Mouse (Mus musculus) cerebellum, adult (tissue): Measurements from ENCODE around the gene Banp.

Experiments
- ATAC-seq: cut with Nextera tagmentation; 2 replicates; pipeline ENCODE4 v1.9.2; 2017; ENCODE audit warnings: mild to moderate bottlenecking, moderate library complexity, mixed read lengths; ENCODE audit not compliant: insufficient number of reproducible peaks, low FRiP score, low TSS enrichment

Banp gene

GRCm38 (mm10) chr8:121949941-121950748 lies 595 bp downstream of the Banp start:
- peak; percentile 92 for ATAC-seq

- peak; percentile 10; the same call in 1 of the 2 replicates for ATAC-seq
Observed at GRCm38 (mm10) chr8:121950749-121951655, 1.5 kb downstream of the Banp start.

- ATAC-seq: no peak
Observed at GRCm38 (mm10) chr8:121951656-121952009, 2.1 kb downstream of the Banp start.

- no peak for ATAC-seq
Observed at GRCm38 (mm10) chr8:121952122-121952521, 2.6 kb downstream of the Banp start.

- no peak for ATAC-seq
Observed at GRCm38 (mm10) chr8:121952800-121953199, 3.2 kb downstream of the Banp start.

GRCm38 (mm10) chr8:121953821-121954545 lies 4.4 kb downstream of the Banp start:
- ATAC-seq: no peak

DNA sequence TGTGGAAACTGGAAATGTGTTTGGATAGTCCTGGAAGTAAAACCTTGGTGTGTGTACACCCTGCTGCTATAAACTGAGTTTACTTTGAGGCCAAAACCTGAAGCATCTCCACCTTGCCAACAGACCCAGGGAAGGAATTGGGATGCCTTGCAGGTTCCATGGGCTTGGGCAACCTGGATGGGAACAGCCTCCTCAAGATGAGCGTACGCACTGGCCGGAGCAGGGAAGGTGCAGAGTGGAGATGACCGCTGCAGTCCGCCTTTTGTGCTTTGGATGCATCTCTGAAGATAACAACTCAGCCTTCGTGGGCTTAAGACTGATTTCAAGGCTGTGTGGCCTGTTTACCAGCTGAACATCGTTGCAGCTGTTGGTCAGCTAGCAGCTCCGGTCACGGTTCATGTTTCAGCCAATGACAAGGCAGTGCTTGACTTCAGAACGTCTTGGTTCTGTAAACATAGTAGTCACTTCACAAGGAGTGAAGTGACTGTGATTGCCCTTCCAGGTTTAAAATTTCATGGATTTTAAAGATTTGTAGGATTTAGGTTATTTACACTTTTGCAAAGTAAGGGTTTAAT lies 5.5 kb downstream of the Banp start:
- ATAC-seq: no peak

DNA sequence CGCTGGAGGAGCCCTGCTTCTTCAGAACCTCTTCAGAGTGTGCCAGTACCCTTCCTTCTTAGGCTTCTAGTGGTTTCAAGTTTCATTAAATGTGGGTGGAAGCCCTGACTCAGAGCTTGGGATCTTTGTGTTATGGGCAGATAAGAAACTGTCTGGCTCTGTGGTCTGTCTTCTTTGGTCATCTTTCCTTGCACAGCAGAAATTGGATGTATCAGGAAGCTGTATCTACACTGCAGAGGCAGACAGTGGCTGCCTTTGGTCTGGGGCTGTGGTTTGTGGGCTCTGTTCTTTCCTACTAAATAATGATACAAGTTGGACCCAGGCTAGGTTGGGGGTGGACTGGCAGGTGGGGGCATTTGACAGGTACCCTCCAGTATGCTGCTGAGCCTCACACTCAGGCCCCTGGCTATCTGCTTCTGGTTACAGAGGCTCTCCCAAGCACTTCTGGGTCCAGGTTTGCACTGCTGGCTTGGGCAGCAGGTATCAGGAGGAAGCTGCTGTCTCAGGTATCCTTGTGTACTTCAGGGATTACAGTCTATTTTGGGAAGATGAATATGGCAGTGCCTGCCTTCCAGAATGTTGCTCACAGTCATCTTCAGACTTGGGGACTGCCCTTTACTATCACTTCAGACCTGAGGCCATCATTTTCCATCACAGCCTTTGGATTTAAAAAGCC lies 6.4 kb downstream of the Banp start:
- no peak for ATAC-seq

- no peak for ATAC-seq
Observed at GRCm38 (mm10) chr8:121958395-121958794, 8.8 kb downstream of the Banp start.

DNA sequence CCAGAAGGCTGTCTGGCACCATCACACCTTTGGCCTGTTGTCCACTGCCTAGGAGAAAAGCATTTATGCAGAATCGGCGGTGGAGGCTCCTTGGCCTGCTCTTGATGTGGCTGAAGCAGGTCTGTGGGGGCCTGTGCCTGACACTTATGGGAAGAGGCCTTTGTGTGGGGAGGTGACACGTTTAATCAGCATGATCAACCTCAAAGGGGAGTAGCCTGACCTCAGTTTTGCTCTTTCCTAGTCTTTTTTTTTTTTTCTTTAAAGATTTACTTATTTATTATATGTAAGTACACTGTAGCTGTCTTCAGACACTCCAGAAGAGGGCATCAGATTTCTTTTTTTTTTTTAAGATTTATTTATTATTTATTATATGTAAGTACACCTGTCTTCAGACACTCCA lies 13.3 kb downstream of the Banp start:
- no peak for ATAC-seq

DNA sequence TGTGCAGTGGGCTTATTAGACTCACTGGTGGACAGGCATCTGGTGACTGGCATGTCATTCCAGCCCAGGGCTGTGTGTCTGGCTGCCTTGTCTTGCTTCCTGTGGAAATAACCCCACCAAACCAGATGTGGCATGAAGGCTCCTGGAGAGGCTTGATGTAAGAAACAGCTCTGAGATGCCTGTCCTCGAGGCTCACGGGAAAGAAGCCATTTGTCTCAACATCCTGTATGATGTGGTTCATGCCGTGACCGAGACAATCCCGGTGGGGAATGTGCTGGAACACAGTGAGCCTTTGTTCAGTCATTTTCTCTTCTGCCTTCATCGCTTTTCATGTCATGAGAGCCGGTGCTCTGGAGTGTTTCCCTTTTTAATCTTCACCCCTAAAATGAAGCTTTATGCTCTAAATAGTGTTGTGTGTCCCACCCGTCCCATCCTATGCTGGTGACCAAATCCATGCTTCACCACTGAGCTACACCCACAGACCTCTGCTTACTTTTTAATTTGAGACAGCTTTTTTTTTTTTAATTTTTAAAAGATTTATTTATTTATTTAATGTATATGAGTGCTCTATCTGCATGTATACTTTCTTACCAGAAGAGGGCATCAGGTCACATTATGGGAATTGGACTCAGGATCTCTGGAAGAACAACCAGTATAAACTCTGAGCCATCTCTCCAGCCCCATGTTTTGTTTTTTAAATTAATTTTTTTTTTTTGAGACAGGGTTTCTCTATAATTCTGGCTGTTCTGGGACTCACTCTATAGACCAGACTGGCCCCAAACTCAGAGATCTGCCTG lies 15.4 kb downstream of the Banp start:
- ATAC-seq: no peak

GRCm38 (mm10) chr8:121966110-121966509 lies 16.6 kb downstream of the Banp start:
- no peak for ATAC-seq

DNA sequence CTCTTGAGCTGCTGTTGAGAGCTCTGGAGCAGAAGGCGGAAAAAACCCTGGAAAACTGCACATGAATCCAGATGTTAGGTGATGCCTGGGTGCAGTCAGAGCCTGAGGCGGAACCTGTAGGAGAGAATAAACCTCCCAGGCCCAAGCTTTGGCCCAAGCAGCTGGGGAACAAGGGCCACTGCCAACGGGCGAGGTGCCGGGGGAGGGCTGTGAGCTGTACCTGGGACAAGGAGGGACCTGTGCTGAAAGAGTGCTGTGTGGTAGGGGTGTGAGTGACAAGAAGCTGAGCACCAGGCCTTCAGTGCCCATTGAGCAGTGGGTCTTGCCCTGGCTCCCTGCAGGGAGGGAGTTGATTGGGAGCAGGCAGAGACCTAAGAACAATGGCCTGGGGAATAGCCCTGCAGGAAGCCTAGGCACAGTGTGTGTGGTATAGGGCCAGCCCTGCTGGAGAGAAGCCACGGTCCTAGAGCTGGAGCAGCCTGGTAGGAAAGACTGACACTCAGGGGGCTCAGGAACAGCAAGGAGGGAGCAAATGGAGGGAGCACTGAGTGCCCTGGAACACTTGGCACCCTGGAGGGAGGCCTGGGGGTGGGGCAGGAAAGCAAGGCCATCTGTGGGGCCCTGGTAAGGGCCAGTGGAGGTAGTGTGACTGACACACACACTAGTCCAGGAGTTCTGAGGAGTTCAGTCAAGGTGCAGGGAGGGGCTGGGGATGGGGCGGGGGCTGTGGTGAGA lies 17.3 kb downstream of the Banp start:
- 0 out of 2 replicates have a peak, but pooled peaks have one; percentile 45 for ATAC-seq

- no peak for ATAC-seq
Observed at GRCm38 (mm10) chr8:121967977-121968376, 18.4 kb downstream of the Banp start.

DNA sequence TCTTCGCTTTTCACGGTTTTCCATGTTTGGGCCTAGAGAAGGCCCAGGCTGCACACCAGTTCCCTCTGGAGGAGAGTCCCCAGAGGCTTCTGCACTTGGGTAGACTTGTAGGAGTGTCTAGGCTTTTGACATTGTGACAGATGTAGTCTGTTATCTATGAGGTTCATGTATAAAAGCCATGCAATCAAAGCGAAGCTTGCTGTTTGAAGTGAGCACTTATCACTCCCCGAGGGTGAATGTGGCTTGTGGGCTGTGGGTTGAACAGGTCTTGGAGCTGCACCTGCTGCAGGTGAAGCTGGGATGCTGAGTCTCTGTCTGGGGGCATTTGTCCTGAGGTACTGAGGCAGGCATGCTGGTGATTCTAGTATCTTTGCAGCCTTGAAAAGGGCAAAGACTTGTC lies 19.0 kb downstream of the Banp start:
- no peak for ATAC-seq

- ATAC-seq: no peak
Observed at GRCm38 (mm10) chr8:121970225-121970624, 20.7 kb downstream of the Banp start.

DNA sequence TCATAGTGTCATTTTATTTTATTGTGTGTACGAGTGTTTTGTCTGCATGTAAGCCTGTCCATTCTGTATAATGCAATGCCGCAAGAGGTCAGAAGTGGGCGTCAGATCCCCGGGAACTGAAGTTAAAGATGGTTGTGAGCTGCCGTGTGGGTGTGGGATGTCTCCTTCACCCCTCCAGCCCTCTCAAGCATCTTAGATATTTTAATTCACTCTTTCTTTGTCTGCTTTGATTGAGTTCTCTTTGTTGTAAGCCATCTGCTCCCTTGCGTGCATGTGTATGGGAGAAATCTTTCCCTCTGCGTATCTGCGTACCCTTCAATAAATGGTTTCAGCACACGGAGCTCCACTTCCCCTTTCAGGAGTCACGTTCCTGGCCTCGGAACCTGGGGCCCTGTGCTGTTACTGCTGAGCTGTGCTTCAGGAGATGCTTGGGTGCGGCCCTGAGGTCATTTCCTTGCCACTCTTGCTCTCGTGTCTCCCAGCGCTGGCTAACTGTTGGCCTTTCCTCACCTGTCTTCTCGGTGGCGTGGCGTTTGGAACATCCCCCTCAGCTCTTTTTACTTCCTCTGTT lies 22.0 kb downstream of the Banp start:
- no peak for ATAC-seq

GRCm38 (mm10) chr8:121973906-121974305 lies 24.4 kb downstream of the Banp start:
- no peak for ATAC-seq
